Mouse (Mus musculus) regulatory T cell (primary cell): Measurements from ENCODE around the gene Egln3.

Source experiments
- in situ Hi-C: fragments of 300-600 bp; cut with MboI, MseI; formaldehyde crosslinking; loops from one replicate; pipeline ENCODE4 v1.15.1; 2025; ENCODE audit warnings: high pct_unique_total_duplicates

Egln3 gene

DNA sequence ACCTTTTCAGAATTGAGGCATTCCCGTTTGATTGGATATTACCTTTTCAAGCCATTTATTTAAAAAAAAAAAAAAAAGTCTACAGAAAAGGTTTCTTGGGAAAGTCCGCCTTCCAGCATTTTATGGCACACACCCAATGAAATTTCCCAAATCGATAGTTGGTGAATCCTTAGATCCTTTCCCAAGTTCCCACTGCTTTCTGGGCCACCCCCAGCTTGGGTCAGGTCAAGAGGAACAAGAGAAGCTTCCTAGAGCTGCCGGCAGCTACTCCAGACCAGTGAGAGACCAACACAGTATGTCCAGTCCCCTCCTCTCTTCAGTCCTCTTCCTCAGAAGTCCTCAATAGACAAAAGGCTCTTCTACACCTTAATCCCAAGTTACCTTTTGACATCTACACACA, 40.5 kb downstream of the Egln3 start:
- in situ Hi-C loops = loop anchor here (5.0 kb wide), 1 partner anchor 34 kb away; no protein-coding TSS in a partner anchor

DNA sequence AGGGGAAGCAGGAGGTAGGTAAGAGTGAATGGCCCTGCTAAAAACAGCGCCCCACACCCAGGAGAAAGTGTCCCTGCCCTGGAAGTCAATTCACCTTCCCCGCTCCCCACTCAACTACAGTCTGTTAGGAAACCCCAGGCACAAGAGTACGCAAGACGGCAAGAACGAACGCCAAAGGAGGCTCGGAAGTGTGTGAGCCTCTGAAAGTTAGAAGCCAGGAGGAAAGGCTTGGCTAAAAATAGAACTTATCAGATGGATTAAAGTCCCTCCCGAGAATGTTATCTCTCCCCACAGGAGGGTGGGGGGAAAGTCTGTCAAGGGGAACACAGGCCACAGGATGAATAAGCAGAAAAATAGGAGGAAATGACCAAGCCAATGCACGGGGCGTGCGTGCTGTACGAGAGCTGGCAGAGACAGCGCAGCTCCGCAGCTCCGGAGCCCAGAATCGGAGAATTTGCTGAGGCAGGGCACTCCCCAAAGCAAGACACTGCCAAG, 41.0 kb downstream of the Egln3 start:
- in situ Hi-C loops = loop anchor here (5.0 kb wide), 1 partner anchor 35 kb away; no protein-coding TSS in a partner anchor

DNA sequence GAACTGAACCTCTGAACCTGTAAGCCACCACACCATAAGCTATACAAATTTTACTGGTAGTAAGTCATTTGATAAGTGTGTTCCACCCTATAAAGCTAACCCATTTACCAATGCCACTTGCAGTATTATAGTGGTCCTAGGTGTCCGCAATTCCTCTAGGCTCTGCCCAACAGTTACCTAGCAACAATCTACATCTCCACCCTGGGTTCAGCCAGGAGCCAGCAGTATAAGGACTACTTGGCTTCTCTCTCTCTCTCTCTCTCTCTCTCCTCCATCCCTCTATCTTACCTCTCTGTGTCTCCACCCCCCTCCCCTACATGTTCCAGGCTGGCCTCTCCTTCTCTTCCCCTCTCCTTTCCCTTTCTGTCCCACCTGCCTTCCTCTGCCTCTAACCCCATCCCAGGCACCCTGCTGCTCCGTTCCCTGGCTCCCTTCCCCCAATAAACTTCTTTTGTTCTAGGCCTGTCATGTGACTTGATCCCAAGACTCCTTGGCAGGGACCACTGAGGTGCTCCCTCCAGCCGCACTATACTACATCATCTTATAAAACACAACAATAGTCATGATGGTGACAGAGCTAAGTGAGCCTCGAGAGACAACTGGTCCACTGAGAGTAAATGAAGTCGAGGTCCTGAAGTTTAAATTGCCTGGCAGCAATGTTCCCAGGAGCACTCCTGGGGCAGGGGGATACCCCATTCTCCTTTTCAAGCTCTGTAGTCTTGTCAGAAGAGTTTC, 42.0 kb downstream of the Egln3 start:
- in situ Hi-C loops = loop anchor here (5.0 kb wide), 1 partner anchor 36 kb away; no protein-coding TSS in a partner anchor

DNA sequence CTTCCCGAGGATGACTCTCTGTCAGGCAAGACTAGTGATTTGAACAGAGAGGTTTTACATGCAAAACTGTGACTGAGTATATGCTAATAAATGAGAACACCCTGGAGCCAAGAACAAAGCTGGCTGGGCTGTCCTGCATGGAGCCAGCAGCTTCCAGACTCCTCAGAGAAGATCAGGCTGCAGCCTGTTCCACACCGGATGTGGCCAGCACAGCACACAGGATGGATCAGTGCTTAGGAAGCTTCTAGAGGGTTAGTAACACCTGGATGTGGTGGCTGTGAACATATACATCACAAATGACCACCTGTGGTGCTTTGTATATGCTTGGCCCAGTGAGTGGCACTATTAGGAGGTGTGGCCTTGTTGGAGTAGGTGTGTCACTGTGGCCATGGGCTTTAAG, 43.4 kb downstream of the Egln3 start:
- in situ Hi-C loops = loop anchor here (5.0 kb wide), 1 partner anchor 37 kb away; no protein-coding TSS in a partner anchor

DNA sequence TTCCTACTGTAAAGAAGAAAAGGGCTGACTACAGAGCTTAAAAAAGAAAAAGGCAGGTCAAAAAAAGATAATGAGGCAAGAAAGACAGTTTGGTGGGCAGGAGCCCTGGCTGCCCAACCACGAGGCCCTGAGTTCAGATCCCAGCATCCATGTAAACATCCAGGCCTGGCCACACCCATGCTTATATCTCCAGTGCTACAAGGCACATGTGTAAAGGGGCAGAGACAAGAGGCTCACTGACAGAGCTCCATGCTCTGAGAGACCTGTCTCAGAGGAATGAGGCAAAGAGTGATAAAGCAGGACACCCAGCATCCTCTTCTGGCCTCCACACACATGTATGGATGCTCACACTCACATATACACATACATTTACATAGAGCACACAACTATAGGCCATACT, 48.9 kb downstream of the Egln3 start:
- in situ Hi-C loops = no loop called here

DNA sequence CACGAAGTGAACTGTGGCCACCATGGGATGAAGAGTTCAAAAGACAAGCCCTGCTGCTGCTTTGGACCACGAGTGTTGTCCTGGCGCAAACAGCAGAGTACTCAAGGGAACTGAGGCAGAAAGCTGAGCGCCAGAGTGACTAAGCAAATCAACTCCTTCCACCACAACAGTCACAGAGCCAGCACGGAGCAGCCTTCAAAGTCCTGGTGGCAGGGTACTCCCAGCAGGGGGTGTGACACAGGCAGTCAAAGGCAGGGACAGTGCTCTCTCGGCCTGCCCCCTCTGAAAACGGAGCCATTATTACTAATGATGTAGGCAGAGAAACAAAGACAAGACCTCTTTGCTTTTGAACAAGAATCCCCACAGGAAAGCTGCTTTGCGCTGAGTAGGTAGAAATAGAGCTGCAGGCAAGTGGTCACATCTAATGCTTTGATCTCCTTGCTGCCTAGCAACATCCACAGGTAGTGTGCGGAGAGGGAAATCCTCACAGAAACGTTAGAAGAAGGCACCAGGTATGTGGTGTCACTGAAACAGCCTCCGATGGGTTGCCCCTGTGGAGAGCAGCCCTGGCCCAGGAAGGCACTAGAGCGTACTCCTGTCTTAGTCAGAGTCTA, 56.6 kb downstream of the Egln3 start:
- in situ Hi-C loops = no loop called here
